8 mouse cellular contexts compared by ENCODE assay signal in genomic region chr3:49756870-49757625, GRCm38 (mm10). TPM values are rescaled to one million over a fixed set of nuclear protein-coding genes. Genes with fewer than 3 reads are reported as not detected.
DNase-seq lines count a peak whose midpoint lies in the region; ATAC-seq lines count a peak whose summit lies in the region.

Pcdh18 (minus strand) TSS chr3:49757325.

- WGBS in hindbrain, embryonic 15.5 days: under 1% methylated on average over 43 of the region's 43 CpGs
- under 1% methylated on average over 43 of the region's 43 CpGs for WGBS in midbrain, embryonic 11.5 days
- WGBS in stomach, embryonic 15.5 days: under 1% methylated on average over 43 of the region's 43 CpGs

- H3K9ac ChIP-seq in hindbrain, embryonic 15.5 days: peak within 1 kb of the TSS; percentile 64
- H3K9ac ChIP-seq in midbrain, embryonic 11.5 days (ENCODE audit: low read length): peak within 1 kb of the TSS; percentile 92
- peak within 1 kb of the TSS; percentile 63 for H3K9ac ChIP-seq in stomach, embryonic 15.5 days

- H3K36me3 ChIP-seq in hindbrain, embryonic 15.5 days: no peaks in the 10 kb centered on the region
- H3K36me3 ChIP-seq in midbrain, embryonic 11.5 days (ENCODE audit: control insufficient read depth, insufficient read depth, low read length): peaks cover 6% of the 10 kb centered on the region
- no peaks in the 10 kb centered on the region for H3K36me3 ChIP-seq in stomach, embryonic 15.5 days

- H3K4me1 ChIP-seq in hindbrain, embryonic 15.5 days (replicated peaks): peaks cover 22% of the 10 kb centered on the region
- H3K4me1 ChIP-seq in midbrain, embryonic 11.5 days (ENCODE audit: control insufficient read depth, insufficient read depth, low read length): peaks cover 34% of the 10 kb centered on the region
- H3K4me1 ChIP-seq in stomach, embryonic 15.5 days: 0 out of 2 replicates have a peak, but pooled peaks cover 3% of the 10 kb centered on the region

- peak within 1 kb of the TSS; percentile 92 for H3K27ac ChIP-seq in hindbrain, embryonic 15.5 days (replicated peaks)
- peak within 1 kb of the TSS; percentile 95 for H3K27ac ChIP-seq in midbrain, embryonic 11.5 days (ENCODE audit: low read depth, low read length)
- peak within 1 kb of the TSS; percentile 98 for H3K27ac ChIP-seq in stomach, embryonic 15.5 days

- peak; percentile 90 for ATAC-seq in hindbrain, embryonic 15.5 days (ENCODE audit: low FRiP score, low read depth)
- peak; percentile 96 for ATAC-seq in midbrain, embryonic 11.5 days (ENCODE audit: low FRiP score)
- ATAC-seq in stomach, embryonic 15.5 days (ENCODE audit: insufficient read depth, low FRiP score, low read depth): peak; percentile 86
- no peak for ATAC-seq in activated CD4-positive, CD25-positive, alpha-beta regulatory T cell, adult 4 months

- peak within 1 kb of the TSS; percentile 77 for H3K4me3 ChIP-seq in hindbrain, embryonic 15.5 days
- peak within 1 kb of the TSS; percentile 71 for H3K4me3 ChIP-seq in midbrain, embryonic 11.5 days (ENCODE audit: low read depth, low read length)
- H3K4me3 ChIP-seq in stomach, embryonic 15.5 days (replicated peaks): peak within 1 kb of the TSS; percentile 70

- intact Hi-C loops in left cerebral cortex, postnatal 25 days (cut with DNase I): loop anchor here (5.0 kb wide), 1 partner anchor 120 kb away; no protein-coding TSS in a partner anchor

- H3K4me2 ChIP-seq in hindbrain, embryonic 15.5 days: peak within 1 kb of the TSS; percentile 93
- H3K4me2 ChIP-seq in midbrain, embryonic 11.5 days: peak within 1 kb of the TSS; percentile 62
- peak within 1 kb of the TSS; percentile 66 for H3K4me2 ChIP-seq in stomach, embryonic 15.5 days

- DNase-seq in adrenal gland, adult (ENCODE audit: inconsistent age in 2 of 2, low spot score in 1 of 2): peak; percentile 74 to 92
- DNase-seq in cerebellum, postnatal 36 days: peak; percentile 33 to 40
- peak; percentile 80 for DNase-seq in gastrocnemius, adult 18-20 months (ENCODE audit: low spot score)
- peak; percentile 60 to 79 for DNase-seq in left cerebral cortex, postnatal 25 days (ENCODE audit: low spot score in 2 of 2)
- DNase-seq in midbrain, embryonic 11.5 days (ENCODE audit: low spot score, missing footprints): peak; percentile 98

- no peaks in the 10 kb centered on the region for H3K27me3 ChIP-seq in hindbrain, embryonic 15.5 days
- H3K27me3 ChIP-seq in midbrain, embryonic 11.5 days (ENCODE audit: control insufficient read depth, insufficient read depth, low read length): no peaks in the 10 kb centered on the region
- H3K27me3 ChIP-seq in stomach, embryonic 15.5 days (replicated peaks): no peaks in the 10 kb centered on the region

- H3K9me3 ChIP-seq in hindbrain, embryonic 15.5 days: no peaks in the 10 kb centered on the region
- no peaks in the 10 kb centered on the region for H3K9me3 ChIP-seq in midbrain, embryonic 11.5 days (ENCODE audit: control insufficient read depth, low read length)
- no peaks in the 10 kb centered on the region for H3K9me3 ChIP-seq in stomach, embryonic 15.5 days

RNA-seq across cellular contexts. Expression of gene Pcdh18, which starts in this region (rescaled TPM):
- total RNA-seq in gastrocnemius, adult 18-20 months (2021): 1 to 10 TPM; 1.0 to 3.2 TPM
- 26.5 and 28.7 TPM in 2 replicates for polyA plus RNA-seq in hindbrain, embryonic 15.5 days (2015; fragmentation: Nextera tagmentation; extraction: Ambion mirVana)
- 1 to 10 TPM; 5.6 to 7.7 TPM for total RNA-seq in left cerebral cortex, postnatal 25 days (2021)
- 85.0 and 87.9 TPM in 2 replicates for polyA plus RNA-seq in midbrain, embryonic 11.5 days (2014; fragmentation: Nextera tagmentation; extraction: Ambion mirVana)
- polyA plus RNA-seq in stomach, embryonic 15.5 days (2015; fragmentation: Nextera tagmentation; extraction: Ambion mirVana): 52.8 and 61.0 TPM in 2 replicates
- polyA plus RNA-seq in activated CD4-positive, CD25-positive, alpha-beta regulatory T cell, adult 4 months (2017; shearing (Covaris generic)): not detected

Comparison
In these comparisons a context has a peak if more than half of its experiments do, and no peak if none do; other contexts are left out.
1. RNA of gene Pcdh18 (polyA plus RNA-seq): 85.0 to 87.9 TPM in midbrain, embryonic 11.5 days, 52.8 to 61.0 TPM in stomach, embryonic 15.5 days and 26.5 to 28.7 TPM in hindbrain, embryonic 15.5 days; not detected in activated CD4-positive, CD25-positive, alpha-beta regulatory T cell, adult 4 months; every median in the first group is over 10 times any median in the second.
2. DNase-seq: peak in every context shown above with its lines; median percentile 98 in midbrain, embryonic 11.5 days; 83 in adrenal gland, adult; 80 in gastrocnemius, adult 18-20 months; 70 in left cerebral cortex, postnatal 25 days; 36 in cerebellum, postnatal 36 days.
3. Peak in every context shown above with its lines, with median percentiles within 50 percentile points of each other: H3K27ac ChIP-seq, H3K4me2 ChIP-seq, H3K4me3 ChIP-seq and H3K9ac ChIP-seq.